Mouse (Mus musculus): Measurements from ENCODE around the gene Ppp1r14c. TPM values are rescaled to one million over a fixed set of nuclear protein-coding genes. Genes with fewer than 3 reads are reported as not detected.

Ppp1r14c gene
- polyA plus RNA-seq, 1 experiment from 2014 or later: 2.2 TPM

- Histone ChIP-seq H3K27ac (ENCODE audit: low read depth) (no peak overlapping the region), H3K27me3 (replicated peaks; ENCODE audit: control insufficient read depth, insufficient read depth, low read length) (no peaks in the 10 kb centered on the region), H3K9ac (ENCODE audit: low read length) (no peak overlapping the region), H3K9me3 (ENCODE audit: control insufficient read depth, low read length) (no peaks in the 10 kb centered on the region), H3K4me3 (ENCODE audit: low read depth, low read length) (no peak overlapping the region), H3K4me2 (ENCODE audit: low read length) (no peak overlapping the region), H3K4me1 (replicated peaks; ENCODE audit: control insufficient read depth, insufficient read depth, low read length) (no peaks in the 10 kb centered on the region), H3K36me3 (ENCODE audit: control insufficient read depth, insufficient read depth, low read length) (no peaks in the 10 kb centered on the region)
- no peak for DNase-seq (ENCODE audit: low spot score)
- 65% methylated on average over 6 of the region's 6 CpGs for WGBS
- no peak for ATAC-seq (replicated peaks; ENCODE audit: low FRiP score, low TSS enrichment, low read depth)
Observed at GRCm38 (mm10) chr10:3408036-3408661, 42.3 kb downstream of the Ppp1r14c start.

GRCm38 (mm10) chr10:3408699-3409098 is 42.8 kb downstream of the Ppp1r14c start:
- DNase-seq (ENCODE audit: low spot score): no peak
- Histone ChIP-seq H3K4me2 (ENCODE audit: low read length) (no peak overlapping the region), H3K9ac (ENCODE audit: low read length) (no peak overlapping the region), H3K27ac (ENCODE audit: low read depth) (no peak overlapping the region), H3K36me3 (ENCODE audit: control insufficient read depth, insufficient read depth, low read length) (no peaks in the 10 kb centered on the region), H3K4me1 (replicated peaks; ENCODE audit: control insufficient read depth, insufficient read depth, low read length) (no peaks in the 10 kb centered on the region), H3K27me3 (replicated peaks; ENCODE audit: control insufficient read depth, insufficient read depth, low read length) (no peaks in the 10 kb centered on the region), H3K9me3 (ENCODE audit: control insufficient read depth, low read length) (no peaks in the 10 kb centered on the region), H3K4me3 (ENCODE audit: low read depth, low read length) (no peak overlapping the region)
- no peak for ATAC-seq (replicated peaks; ENCODE audit: low FRiP score, low TSS enrichment, low read depth)
- WGBS: 68% methylated on average over 3 of the region's 3 CpGs

- ATAC-seq (replicated peaks; ENCODE audit: low FRiP score, low TSS enrichment, low read depth) (no peak), DNase-seq (ENCODE audit: low spot score) (no peak)
- 67% methylated on average over 3 of the region's 3 CpGs for WGBS
- Histone ChIP-seq H3K9me3 (ENCODE audit: control insufficient read depth, low read length) (no peaks in the 10 kb centered on the region), H3K4me3 (ENCODE audit: low read depth, low read length) (no peak overlapping the region), H3K4me1 (replicated peaks; ENCODE audit: control insufficient read depth, insufficient read depth, low read length) (no peaks in the 10 kb centered on the region), H3K36me3 (ENCODE audit: control insufficient read depth, insufficient read depth, low read length) (no peaks in the 10 kb centered on the region), H3K27me3 (replicated peaks; ENCODE audit: control insufficient read depth, insufficient read depth, low read length) (no peaks in the 10 kb centered on the region), H3K27ac (ENCODE audit: low read depth) (no peak overlapping the region), H3K9ac (ENCODE audit: low read length) (no peak overlapping the region), H3K4me2 (ENCODE audit: low read length) (no peak overlapping the region)
Observed at GRCm38 (mm10) chr10:3411222-3411621, 45.4 kb downstream of the Ppp1r14c start.

- no peaks in the 10 kb centered on the region for H3K27me3 ChIP-seq (replicated peaks; ENCODE audit: control insufficient read depth, insufficient read depth, low read length)
- H3K4me3 ChIP-seq (ENCODE audit: low read depth, low read length): no peak overlapping the region
- no peaks in the 10 kb centered on the region for H3K4me1 ChIP-seq (replicated peaks; ENCODE audit: control insufficient read depth, insufficient read depth, low read length)
- H3K9ac ChIP-seq (ENCODE audit: low read length): no peak overlapping the region
- DNase-seq (ENCODE audit: low spot score) (no peak), ATAC-seq (replicated peaks; ENCODE audit: low FRiP score, low TSS enrichment, low read depth) (no peak)
- no peak overlapping the region for H3K4me2 ChIP-seq (ENCODE audit: low read length)
- H3K36me3 ChIP-seq (ENCODE audit: control insufficient read depth, insufficient read depth, low read length): no peaks in the 10 kb centered on the region
- no peaks in the 10 kb centered on the region for H3K9me3 ChIP-seq (ENCODE audit: control insufficient read depth, low read length)
- 82% methylated on average over 2 of the region's 2 CpGs for WGBS
- no peak overlapping the region for H3K27ac ChIP-seq (ENCODE audit: low read depth)
Observed at GRCm38 (mm10) chr10:3411639-3412038, 45.8 kb downstream of the Ppp1r14c start.

GRCm38 (mm10) chr10:3414813-3415212 is 49.0 kb downstream of the Ppp1r14c start:
- H3K4me3 ChIP-seq (ENCODE audit: low read depth, low read length): no peak overlapping the region
- WGBS: 44% methylated on average over 5 of the region's 5 CpGs
- no peaks in the 10 kb centered on the region for H3K36me3 ChIP-seq (ENCODE audit: control insufficient read depth, insufficient read depth, low read length)
- H3K27me3 ChIP-seq (replicated peaks; ENCODE audit: control insufficient read depth, insufficient read depth, low read length): no peaks in the 10 kb centered on the region
- H3K27ac ChIP-seq (ENCODE audit: low read depth): no peak overlapping the region
- H3K4me1 ChIP-seq (replicated peaks; ENCODE audit: control insufficient read depth, insufficient read depth, low read length): no peaks in the 10 kb centered on the region
- ATAC-seq (replicated peaks; ENCODE audit: low FRiP score, low TSS enrichment, low read depth) (no peak), DNase-seq (ENCODE audit: low spot score) (no peak)
- H3K4me2 ChIP-seq (ENCODE audit: low read length): no peak overlapping the region
- H3K9ac ChIP-seq (ENCODE audit: low read length): no peak overlapping the region
- H3K9me3 ChIP-seq (ENCODE audit: control insufficient read depth, low read length): no peaks in the 10 kb centered on the region

DNA sequence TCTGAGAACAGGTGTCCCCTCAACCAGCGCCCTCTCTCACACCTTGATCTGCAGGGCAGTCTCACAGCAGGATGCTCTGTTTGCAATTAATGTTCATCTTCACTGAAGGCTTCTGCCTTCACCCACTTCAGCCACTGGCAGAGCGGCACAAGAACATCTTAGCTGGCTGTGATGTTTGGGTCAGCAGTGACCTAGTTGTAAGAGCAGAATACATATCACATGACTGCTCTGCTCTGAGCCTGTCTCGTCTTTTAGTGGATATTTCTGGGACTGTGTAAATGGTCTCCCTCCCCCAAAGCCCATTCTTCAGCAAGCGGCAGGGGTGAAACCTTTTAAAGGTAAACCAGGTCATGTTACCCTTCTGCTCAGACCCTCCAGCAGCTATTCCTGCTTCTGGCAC is 50.7 kb downstream of the Ppp1r14c start:
- no peaks in the 10 kb centered on the region for H3K36me3 ChIP-seq (ENCODE audit: control insufficient read depth, insufficient read depth, low read length)
- DNase-seq (ENCODE audit: low spot score) (no peak), ATAC-seq (replicated peaks; ENCODE audit: low FRiP score, low TSS enrichment, low read depth) (no peak)
- no peaks in the 10 kb centered on the region for H3K4me1 ChIP-seq (replicated peaks; ENCODE audit: control insufficient read depth, insufficient read depth, low read length)
- no peaks in the 10 kb centered on the region for H3K27me3 ChIP-seq (replicated peaks; ENCODE audit: control insufficient read depth, insufficient read depth, low read length)
- no peak overlapping the region for H3K9ac ChIP-seq (ENCODE audit: low read length)
- no peak overlapping the region for H3K27ac ChIP-seq (ENCODE audit: low read depth)
- WGBS: 61% methylated on average over 4 of the region's 4 CpGs
- no peak overlapping the region for H3K4me3 ChIP-seq (ENCODE audit: low read depth, low read length)
- no peaks in the 10 kb centered on the region for H3K9me3 ChIP-seq (ENCODE audit: control insufficient read depth, low read length)
- H3K4me2 ChIP-seq (ENCODE audit: low read length): no peak overlapping the region

- DNase-seq (ENCODE audit: low spot score) (no peak), ATAC-seq (replicated peaks; ENCODE audit: low FRiP score, low TSS enrichment, low read depth) (no peak)
- Histone ChIP-seq H3K27ac (ENCODE audit: low read depth) (no peak overlapping the region), H3K4me3 (ENCODE audit: low read depth, low read length) (no peak overlapping the region), H3K4me2 (ENCODE audit: low read length) (no peak overlapping the region), H3K9me3 (ENCODE audit: control insufficient read depth, low read length) (no peaks in the 10 kb centered on the region), H3K36me3 (ENCODE audit: control insufficient read depth, insufficient read depth, low read length) (no peaks in the 10 kb centered on the region), H3K4me1 (replicated peaks; ENCODE audit: control insufficient read depth, insufficient read depth, low read length) (no peaks in the 10 kb centered on the region), H3K27me3 (replicated peaks; ENCODE audit: control insufficient read depth, insufficient read depth, low read length) (no peaks in the 10 kb centered on the region), H3K9ac (ENCODE audit: low read length) (no peak overlapping the region)
- WGBS: 56% methylated on average over 4 of the region's 4 CpGs
Observed at GRCm38 (mm10) chr10:3417408-3417807, 51.6 kb downstream of the Ppp1r14c start.

GRCm38 (mm10) chr10:3424016-3424415 is 58.2 kb downstream of the Ppp1r14c start:
- H3K4me1 ChIP-seq (replicated peaks; ENCODE audit: control insufficient read depth, insufficient read depth, low read length): no peaks in the 10 kb centered on the region
- H3K9ac ChIP-seq (ENCODE audit: low read length): no peak overlapping the region
- H3K4me2 ChIP-seq (ENCODE audit: low read length): no peak overlapping the region
- H3K27me3 ChIP-seq (replicated peaks; ENCODE audit: control insufficient read depth, insufficient read depth, low read length): no peaks in the 10 kb centered on the region
- ATAC-seq (replicated peaks; ENCODE audit: low FRiP score, low TSS enrichment, low read depth) (no peak), DNase-seq (ENCODE audit: low spot score) (no peak)
- H3K9me3 ChIP-seq (ENCODE audit: control insufficient read depth, low read length): no peaks in the 10 kb centered on the region
- no peak overlapping the region for H3K27ac ChIP-seq (ENCODE audit: low read depth)
- no peaks in the 10 kb centered on the region for H3K36me3 ChIP-seq (ENCODE audit: control insufficient read depth, insufficient read depth, low read length)
- H3K4me3 ChIP-seq (ENCODE audit: low read depth, low read length): no peak overlapping the region

DNA sequence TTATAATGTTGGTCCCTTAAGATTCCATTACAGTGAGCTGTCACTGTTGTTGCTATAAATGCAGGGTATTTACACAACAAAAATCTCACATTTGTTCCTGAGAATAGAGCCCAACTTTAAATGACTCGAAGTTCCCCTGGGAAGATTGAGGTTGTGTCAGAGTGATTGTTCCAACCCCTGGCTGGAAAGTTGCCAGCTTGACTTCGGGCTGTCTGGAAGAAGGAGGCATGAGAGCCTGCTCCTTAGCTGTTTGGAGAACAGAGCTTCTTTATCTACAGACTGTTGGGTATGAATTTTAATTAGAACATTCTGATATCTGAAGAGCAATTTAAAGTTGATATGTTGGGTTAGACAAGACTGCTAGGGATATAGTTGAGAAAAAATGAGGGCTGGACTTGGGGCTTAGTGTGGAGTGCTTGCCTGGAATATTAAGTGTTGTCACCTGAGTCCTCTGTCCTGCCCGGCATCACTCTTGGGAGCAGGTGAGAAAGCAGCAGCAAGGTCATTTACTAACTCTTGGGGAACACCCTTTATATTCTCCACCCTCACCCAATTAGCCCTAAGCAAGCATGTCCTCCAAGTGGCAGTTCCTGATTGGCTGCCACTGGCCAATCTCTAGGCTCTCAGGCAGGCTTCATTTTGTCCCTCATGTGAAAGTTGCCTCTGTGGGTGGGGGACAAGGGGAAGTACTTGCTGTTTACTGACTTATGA is 62.0 kb downstream of the Ppp1r14c start:
- Histone ChIP-seq H3K4me1 (replicated peaks; ENCODE audit: control insufficient read depth, insufficient read depth, low read length) (no peaks in the 10 kb centered on the region), H3K4me2 (ENCODE audit: low read length) (no peak overlapping the region), H3K27ac (ENCODE audit: low read depth) (no peak overlapping the region), H3K9me3 (ENCODE audit: control insufficient read depth, low read length) (no peaks in the 10 kb centered on the region), H3K9ac (ENCODE audit: low read length) (no peak overlapping the region), H3K4me3 (ENCODE audit: low read depth, low read length) (no peak overlapping the region), H3K36me3 (ENCODE audit: control insufficient read depth, insufficient read depth, low read length) (no peaks in the 10 kb centered on the region), H3K27me3 (replicated peaks; ENCODE audit: control insufficient read depth, insufficient read depth, low read length) (no peaks in the 10 kb centered on the region)
- DNase-seq (ENCODE audit: low spot score) (no peak), ATAC-seq (replicated peaks; ENCODE audit: low FRiP score, low TSS enrichment, low read depth) (no peak)
- 61% methylated on average over 3 of the region's 3 CpGs for WGBS

All from intestine, embryonic 14.5 days (tissue).